In the genomic region with DNA sequence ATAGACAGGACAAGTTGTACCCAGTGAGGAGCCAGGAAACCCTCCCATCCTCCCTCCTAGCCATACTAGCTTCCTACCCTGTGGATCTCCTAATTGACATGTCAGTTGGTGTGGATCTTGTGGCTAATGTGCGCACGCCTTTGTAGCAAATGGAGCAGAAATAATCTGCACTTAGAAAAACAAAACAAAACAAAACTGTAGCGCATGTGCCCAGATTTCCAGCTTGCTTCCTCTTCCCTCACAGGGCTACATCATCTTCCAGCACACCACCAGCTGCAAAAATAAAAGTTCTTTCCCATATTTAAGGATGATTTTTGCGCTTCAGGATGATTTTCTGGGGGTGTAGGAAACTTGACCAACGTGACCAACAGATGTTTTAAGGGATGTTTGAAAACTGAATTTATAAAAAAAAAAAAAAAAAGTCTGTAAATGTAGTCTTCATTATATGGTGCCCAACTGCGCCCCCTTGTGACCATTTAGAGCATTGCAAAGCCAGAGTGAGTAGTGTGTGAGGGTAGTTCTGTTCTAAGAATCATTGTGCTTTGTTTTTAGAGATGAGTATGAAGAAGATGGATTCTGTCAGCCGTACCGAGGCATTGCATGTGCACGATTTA, we compare ENCODE assay signal across 8 mouse cellular contexts.
DNase-seq lines count a peak whose midpoint lies in the region; ATAC-seq and TF ChIP-seq lines count a peak whose summit lies in the region.

No protein-coding gene starts in this region.

- peak; percentile 86 for TF ChIP-seq CTCF in hindbrain, postnatal 0 days (IDR thresholded peaks at IDR 0.05; ENCODE audit: low read depth)

- H3K9ac ChIP-seq in hindbrain, embryonic 11.5 days (ENCODE audit: low read depth, low read length) = no peak overlapping the region
- no peak overlapping the region for H3K9ac ChIP-seq in hindbrain, embryonic 12.5 days
- H3K9ac ChIP-seq in hindbrain, postnatal 0 days (replicated peaks; ENCODE audit: low read length) = no peak overlapping the region

- DNase-seq in hindbrain, embryonic 11.5 days (ENCODE audit: low spot score) = peak; percentile 86
- DNase-seq in cerebellum, adult 11 months = peak; percentile 73
- peak; percentile 84 for DNase-seq in hindbrain, postnatal 0 days (ENCODE audit: low spot score)
- peak; percentile 62 to 79 for DNase-seq in layer of hippocampus, postnatal 36 days
- peak; percentile 75 for DNase-seq in mesoderm, embryonic 11.5 days (ENCODE audit: low read depth, low spot score)
- peak; percentile 86 for DNase-seq in testis, postnatal 10 days (ENCODE audit: low spot score)

- no peaks in the 10 kb centered on the region for H3K36me3 ChIP-seq in hindbrain, embryonic 11.5 days (ENCODE audit: control insufficient read depth, insufficient read depth, low read length)
- H3K36me3 ChIP-seq in hindbrain, embryonic 12.5 days = no peaks in the 10 kb centered on the region
- H3K36me3 ChIP-seq in hindbrain, postnatal 0 days (ENCODE audit: insufficient read depth, low read length) = no peaks in the 10 kb centered on the region

- no peak for ATAC-seq in hindbrain, embryonic 11.5 days (ENCODE audit: low FRiP score)
- ATAC-seq in hindbrain, embryonic 12.5 days (ENCODE audit: low FRiP score) = no peak
- peak; percentile 67; the same call in 1 of the 2 replicates for ATAC-seq in frontal cortex, adult (ENCODE audit: low TSS enrichment)
- peak; percentile 55; the same call in 1 of the 2 replicates for ATAC-seq in hindbrain, postnatal 0 days

- no peak overlapping the region for H3K27ac ChIP-seq in hindbrain, embryonic 11.5 days (ENCODE audit: low read depth, low read length)
- H3K27ac ChIP-seq in hindbrain, embryonic 12.5 days = no peak overlapping the region
- H3K27ac ChIP-seq in hindbrain, postnatal 0 days = no peak overlapping the region

- WGBS in hindbrain, embryonic 11.5 days = 33% methylated on average over 9 of the region's 9 CpGs
- 26% methylated on average over 9 of the region's 9 CpGs for WGBS in hindbrain, embryonic 12.5 days
- 25% methylated on average over 9 of the region's 9 CpGs for WGBS in hindbrain, postnatal 0 days

- H3K4me1 ChIP-seq in hindbrain, embryonic 11.5 days (replicated peaks; ENCODE audit: control insufficient read depth, insufficient read depth, low read length) = no peaks in the 10 kb centered on the region
- 0 out of 2 replicates have a peak, but pooled peaks cover 7% of the 10 kb centered on the region for H3K4me1 ChIP-seq in hindbrain, embryonic 12.5 days
- H3K4me1 ChIP-seq in hindbrain, postnatal 0 days (ENCODE audit: insufficient read depth, low read length) = no peaks in the 10 kb centered on the region

- no peak overlapping the region for H3K4me3 ChIP-seq in hindbrain, embryonic 11.5 days (ENCODE audit: low read depth, low read length)
- no peak overlapping the region for H3K4me3 ChIP-seq in hindbrain, embryonic 12.5 days
- no peak overlapping the region for H3K4me3 ChIP-seq in hindbrain, postnatal 0 days (ENCODE audit: low read length)

- no peaks in the 10 kb centered on the region for H3K27me3 ChIP-seq in hindbrain, embryonic 11.5 days (ENCODE audit: control insufficient read depth, insufficient read depth, low read length)
- no peaks in the 10 kb centered on the region for H3K27me3 ChIP-seq in hindbrain, embryonic 12.5 days
- no peaks in the 10 kb centered on the region for H3K27me3 ChIP-seq in hindbrain, postnatal 0 days (ENCODE audit: insufficient read depth, low read length)

- H3K9me3 ChIP-seq in hindbrain, embryonic 11.5 days (ENCODE audit: control insufficient read depth, low read length) = no peaks in the 10 kb centered on the region
- H3K9me3 ChIP-seq in hindbrain, embryonic 12.5 days (replicated peaks) = no peaks in the 10 kb centered on the region
- H3K9me3 ChIP-seq in hindbrain, postnatal 0 days (ENCODE audit: low read length) = no peaks in the 10 kb centered on the region

- H3K4me2 ChIP-seq in hindbrain, embryonic 11.5 days (replicated peaks; ENCODE audit: low read depth, low read length) = no peak overlapping the region
- no peak overlapping the region for H3K4me2 ChIP-seq in hindbrain, embryonic 12.5 days (replicated peaks)
- H3K4me2 ChIP-seq in hindbrain, postnatal 0 days (ENCODE audit: low read depth, low read length) = no peak overlapping the region

Comparison
In these comparisons a context has a peak if more than half of its experiments do, and no peak if none do; other contexts are left out.
1. ATAC-seq: peak in frontal cortex, adult (single experiment) and hindbrain, postnatal 0 days (single experiment); none in hindbrain, embryonic 11.5 days (single experiment) and hindbrain, embryonic 12.5 days (single experiment).
2. Peak in every context shown above with its lines, with median percentiles within 50 percentile points of each other: DNase-seq.